ENCODE assay signal across 9 mouse cellular contexts in genomic region chr5:118635476-118636187, GRCm38 (mm10).
DNase-seq lines count a peak whose midpoint lies in the region; ATAC-seq and TF ChIP-seq lines count a peak whose summit lies in the region.
"Had no signal": no experiment of that assay in that cellular context is flagged by ENCODE, and none has a peak within 500 bp of the region (broad histone marks: within the 10 kb centered on the region; RNA-seq: fewer than 3 reads in every experiment).

No protein-coding gene starts in this region.

- H3K9ac ChIP-seq in kidney, embryonic 16.5 days (replicated peaks; ENCODE audit: low read length) = no peak overlapping the region
- no peak overlapping the region for H3K9ac ChIP-seq in midbrain, postnatal 0 days (replicated peaks; ENCODE audit: low read length, poor library complexity, severe bottlenecking)
- H3K9ac ChIP-seq in liver, embryonic 12.5 days = no peak overlapping the region
- H3K9ac ChIP-seq: liver, embryonic 15.5 days had no signal

- TF ChIP-seq CTCF in midbrain, postnatal 0 days (IDR thresholded peaks at IDR 0.05) = no peak

- H3K36me3 ChIP-seq in kidney, embryonic 16.5 days (ENCODE audit: insufficient read depth, low read length) = no peaks in the 10 kb centered on the region
- H3K36me3 ChIP-seq in hindbrain, embryonic 10.5 days = no peaks in the 10 kb centered on the region
- no peaks in the 10 kb centered on the region for H3K36me3 ChIP-seq in midbrain, postnatal 0 days (ENCODE audit: insufficient read depth, low read length)
- H3K36me3 ChIP-seq in liver, embryonic 12.5 days = 0 out of 2 replicates have a peak, but pooled peaks cover 9% of the 10 kb centered on the region

- H3K27me3 ChIP-seq in kidney, embryonic 16.5 days (ENCODE audit: insufficient read depth, low read length) = no peaks in the 10 kb centered on the region
- H3K27me3 ChIP-seq in hindbrain, embryonic 10.5 days (ENCODE audit: insufficient read depth, poor library complexity, severe bottlenecking) = no peaks in the 10 kb centered on the region
- H3K27me3 ChIP-seq in midbrain, postnatal 0 days (ENCODE audit: insufficient read depth, low read length) = no peaks in the 10 kb centered on the region
- no peaks in the 10 kb centered on the region for H3K27me3 ChIP-seq in liver, embryonic 12.5 days (replicated peaks)
- H3K27me3 ChIP-seq: liver, embryonic 15.5 days had no signal

- no peak overlapping the region for H3K4me2 ChIP-seq in kidney, embryonic 16.5 days (replicated peaks; ENCODE audit: low read depth, low read length)
- no peak overlapping the region for H3K4me2 ChIP-seq in midbrain, postnatal 0 days (ENCODE audit: low read depth, low read length, poor library complexity, severe bottlenecking)
- no peak overlapping the region for H3K4me2 ChIP-seq in liver, embryonic 12.5 days
- H3K4me2 ChIP-seq: liver, embryonic 15.5 days had no signal

- H3K4me1 ChIP-seq in kidney, embryonic 16.5 days (ENCODE audit: insufficient read depth, low read length) = peaks cover 32% of the 10 kb centered on the region
- H3K4me1 ChIP-seq in hindbrain, embryonic 10.5 days (replicated peaks) = peaks cover 55% of the 10 kb centered on the region
- H3K4me1 ChIP-seq in midbrain, postnatal 0 days (ENCODE audit: insufficient read depth, low read length) = peaks cover 15% of the 10 kb centered on the region; the same call in 1 of the 2 replicates
- peaks cover 89% of the 10 kb centered on the region for H3K4me1 ChIP-seq in liver, embryonic 12.5 days

- no peak for DNase-seq in kidney, postnatal 25 days
- DNase-seq in embryo, embryonic 9.5 days (ENCODE audit: extremely low spot score) = peak; percentile 41
- peak; percentile 47 for DNase-seq in hindbrain, embryonic 10.5 days (ENCODE audit: low spot score)
- DNase-seq in midbrain, postnatal 0 days (ENCODE audit: low spot score) = peak; percentile 30
- DNase-seq in ovary, postnatal 14 days (ENCODE audit: low spot score) = no peak
- DNase-seq in frontal cortex, postnatal 14 days (ENCODE audit: low spot score in 2 of 2) = no peak

- peak overlapping the region; percentile 22; the same call in 1 of the 2 replicates for H3K27ac ChIP-seq in kidney, embryonic 16.5 days (ENCODE audit: low read length)
- H3K27ac ChIP-seq in hindbrain, embryonic 10.5 days = peak overlapping the region; percentile 80
- peak overlapping the region; percentile 55 for H3K27ac ChIP-seq in midbrain, postnatal 0 days (ENCODE audit: low read depth, low read length)
- H3K27ac ChIP-seq in liver, embryonic 12.5 days = no peak overlapping the region
- H3K27ac ChIP-seq: liver, embryonic 15.5 days had no signal

- H3K4me3 ChIP-seq in kidney, embryonic 16.5 days (ENCODE audit: low read length) = no peak overlapping the region
- no peak overlapping the region for H3K4me3 ChIP-seq in hindbrain, embryonic 10.5 days
- H3K4me3 ChIP-seq in midbrain, postnatal 0 days (ENCODE audit: low read depth, low read length) = no peak overlapping the region
- no peak overlapping the region for H3K4me3 ChIP-seq in liver, embryonic 12.5 days
- H3K4me3 ChIP-seq: liver, embryonic 15.5 days had no signal

- 21% methylated on average over 11 of the region's 11 CpGs for WGBS in kidney, embryonic 16.5 days
- 9% methylated on average over 11 of the region's 11 CpGs for WGBS in hindbrain, embryonic 10.5 days
- 11% methylated on average over 11 of the region's 11 CpGs for WGBS in midbrain, postnatal 0 days
- WGBS in liver, embryonic 12.5 days (ENCODE audit: insufficient replicate concordance) = 50% methylated on average over 11 of the region's 11 CpGs

- peak; percentile 63; the same call in 1 of the 2 replicates for ATAC-seq in kidney, embryonic 16.5 days (ENCODE audit: low FRiP score, low TSS enrichment)
- no peak for ATAC-seq in midbrain, postnatal 0 days (ENCODE audit: low FRiP score)
- no peak for ATAC-seq in liver, embryonic 12.5 days

- H3K9me3 ChIP-seq in kidney, embryonic 16.5 days (ENCODE audit: low read length) = no peaks in the 10 kb centered on the region
- no peaks in the 10 kb centered on the region for H3K9me3 ChIP-seq in hindbrain, embryonic 10.5 days
- no peaks in the 10 kb centered on the region for H3K9me3 ChIP-seq in midbrain, postnatal 0 days (ENCODE audit: low read length)
- H3K9me3 ChIP-seq in liver, embryonic 12.5 days (replicated peaks) = no peaks in the 10 kb centered on the region
- H3K9me3 ChIP-seq: liver, embryonic 15.5 days had no signal

Comparison
In these comparisons a context has a peak if more than half of its experiments do, and no peak if none do; other contexts are left out.
1. DNase-seq: peak in embryo, embryonic 9.5 days (single experiment), hindbrain, embryonic 10.5 days (single experiment) and midbrain, postnatal 0 days (single experiment); none in kidney, postnatal 25 days (0 of 2), ovary, postnatal 14 days (single experiment) and frontal cortex, postnatal 14 days (0 of 2).